Mouse (Mus musculus) heart, embryonic 12.5 days (tissue): ENCODE measurements around the gene Olfr251. TPM values are rescaled to one million over a fixed set of nuclear protein-coding genes. Genes with fewer than 3 reads are reported as not detected.
"Not testable (repeated sequence)": the region's sequence is repeated elsewhere in the genome, so short reads cannot be mapped to it uniquely, and the experiment has no call there.

ENCODE experiments used
- ATAC-seq: fragments of 200-750 bp; cut with Nextera tagmentation; 2 replicates; pipeline ENCODE4 v1.8.0; 2017; ENCODE audit warnings: moderate TSS enrichment, moderate library complexity; ENCODE audit not compliant: insufficient number of reproducible peaks, low FRiP score
- H3K27ac ChIP-seq: fragments of 300-500 bp; sonication (generic); 2 replicates; pipeline ENCODE4 v1.5.1; 2016; ENCODE audit warnings: mild to moderate bottlenecking, moderate library complexity; ENCODE audit not compliant: poor library complexity, severe bottlenecking
- H3K27me3 ChIP-seq: fragments of 300-500 bp; sonication (generic); replicated peaks from 2 replicates; pipeline ENCODE4 v1.6.1; 2016; ENCODE audit warnings: mild to moderate bottlenecking, moderate library complexity
- H3K36me3 ChIP-seq: fragments of 300-500 bp; sonication (generic); 2 replicates; pipeline ENCODE4 v1.6.1; 2016; ENCODE audit warnings: mild to moderate bottlenecking, moderate library complexity
- H3K4me1 ChIP-seq: fragments of 300-500 bp; sonication (generic); replicated peaks from 2 replicates; pipeline ENCODE4 v1.6.1; 2016; ENCODE audit warnings: mild to moderate bottlenecking
- H3K4me2 ChIP-seq: fragments of 300-500 bp; sonication (generic); 2 replicates; pipeline ENCODE4 v1.6.1; 2016; ENCODE audit warnings: mild to moderate bottlenecking, moderate library complexity
- H3K4me3 ChIP-seq: fragments of 300-500 bp; sonication (generic); 2 replicates; pipeline ENCODE4 v1.5.1; 2016; ENCODE audit warnings: mild to moderate bottlenecking
- H3K9ac ChIP-seq: fragments of 300-500 bp; sonication (generic); 2 replicates; pipeline ENCODE4 v1.6.1; 2016; ENCODE audit warnings: mild to moderate bottlenecking, moderate library complexity
- H3K9me3 ChIP-seq: fragments of 300-500 bp; sonication (generic); replicated peaks from 2 replicates; pipeline ENCODE4 v1.6.1; 2016; ENCODE audit warnings: mild to moderate bottlenecking, moderate library complexity
- WGBS: fragments of 180-500 bp; shearing (Covaris S2); methylation state at CpG from one replicate; pipeline ENCODE4 v1.1.7; 2016; 5-methylcytosine and 5-hydroxymethylcytosine counted together
- polyA plus RNA-seq: library from polyadenylated mRNA; unstranded; fragments of >200 nt; fragmentation: Nextera tagmentation; extraction: Ambion mirVana; gene quantifications from 2 replicates; pipeline ENCODE4 v1.2.1, GENCODE M21; 2016

The Olfr251 gene
- polyA plus RNA-seq, result not detected in 2 replicates

- WGBS, result 55% methylated on average over 2 of the region's 2 CpGs
- Histone ChIP-seq H3K4me3 (no peak within 1 kb of the TSS), H3K9me3 (no peaks in the 10 kb centered on the region), H3K4me1 (no peaks in the 10 kb centered on the region), H3K36me3 (no peaks in the 10 kb centered on the region), H3K9ac (no peak within 1 kb of the TSS), H3K27me3 (no peaks in the 10 kb centered on the region), H3K27ac (no peak within 1 kb of the TSS), H3K4me2 (no peak within 1 kb of the TSS)
- no peak for ATAC-seq
These were observed at the start of gene Olfr251 for GRCm38 (mm10) chr9:38376786-38377185. Olfr251 (plus strand) TSS chr9:38377086.

- no peak within 1 kb of the TSS for H3K4me3 ChIP-seq
- H3K27ac ChIP-seq, result no peak within 1 kb of the TSS
- 67% methylated on average over 3 of the region's 3 CpGs for WGBS
- no peaks in the 10 kb centered on the region for H3K4me1 ChIP-seq
- no peak for ATAC-seq
- H3K36me3 ChIP-seq, result no peaks in the 10 kb centered on the region
- H3K4me2 ChIP-seq, result no peak within 1 kb of the TSS
- no peaks in the 10 kb centered on the region for H3K27me3 ChIP-seq
- no peaks in the 10 kb centered on the region for H3K9me3 ChIP-seq
- H3K9ac ChIP-seq, result no peak within 1 kb of the TSS
These were observed 48.1 kb upstream of the Olfr251 start, which contains the start of gene Olfr25 for GRCm38 (mm10) chr9:38328760-38329159. Olfr25 (plus strand) TSS chr9:38329060.

GRCm38 (mm10) chr9:38348111-38348510 is 28.8 kb upstream of the Olfr251 start, which contains the start of gene Olfr898:
Olfr898 (plus strand) TSS chr9:38348411.
- Histone ChIP-seq H3K4me1 (no peaks in the 10 kb centered on the region), H3K4me3 (no peak within 1 kb of the TSS), H3K27ac (no peak within 1 kb of the TSS), H3K9me3 (no peaks in the 10 kb centered on the region), H3K36me3 (no peaks in the 10 kb centered on the region), H3K9ac (no peak within 1 kb of the TSS), H3K27me3 (no peaks in the 10 kb centered on the region), H3K4me2 (no peak within 1 kb of the TSS)
- no peak for ATAC-seq
- 90% methylated on average over 4 of the region's 4 CpGs for WGBS

- 82% methylated on average over 2 of the region's 2 CpGs for WGBS
- no peaks in the 10 kb centered on the region for H3K9me3 ChIP-seq
These were observed 10.3 kb upstream of the Olfr251 start, which contains the start of gene Olfr250 for GRCm38 (mm10) chr9:38366596-38366995. Olfr250 (plus strand) TSS chr9:38366896.

GRCm38 (mm10) chr9:38401398-38401797 is 24.5 kb downstream of the Olfr251 start, which contains the start of gene Olfr147:
Olfr147 (plus strand) TSS chr9:38401698.
- 62% methylated on average over 1 of the region's 1 CpGs for WGBS

More at GRCm38 (mm10) chr9:38366596-38366995, 10.3 kb upstream of the Olfr251 start, which contains the start of gene Olfr250:
- Histone ChIP-seq H3K36me3 (no peaks in the 10 kb centered on the region), H3K27ac (no peak within 1 kb of the TSS), H3K9ac (no peak within 1 kb of the TSS), H3K4me3 (no peak within 1 kb of the TSS), H3K27me3 (no peaks in the 10 kb centered on the region), H3K4me2 (no peak within 1 kb of the TSS), H3K4me1 (no peaks in the 10 kb centered on the region)
- no peak for ATAC-seq

GRCm38 (mm10) chr9:38407502-38407901 is 30.6 kb downstream of the Olfr251 start:
- not testable (repeated sequence) for H3K27me3 ChIP-seq, H3K9me3 ChIP-seq, H3K4me1 ChIP-seq, H3K9ac ChIP-seq, H3K4me3 ChIP-seq, H3K4me2 ChIP-seq, H3K36me3 ChIP-seq, ATAC-seq, H3K27ac ChIP-seq
- 81% methylated on average over 3 of the region's 3 CpGs for WGBS

More at GRCm38 (mm10) chr9:38401398-38401797, 24.5 kb downstream of the Olfr251 start, which contains the start of gene Olfr147:
- no peak within 1 kb of the TSS for H3K9ac ChIP-seq
- no peaks in the 10 kb centered on the region for H3K4me1 ChIP-seq
- H3K27ac ChIP-seq, result no peak within 1 kb of the TSS
- no peaks in the 10 kb centered on the region for H3K36me3 ChIP-seq
- H3K9me3 ChIP-seq, result no peaks in the 10 kb centered on the region
- no peak within 1 kb of the TSS for H3K4me3 ChIP-seq
- ATAC-seq, result no peak
- H3K4me2 ChIP-seq, result no peak within 1 kb of the TSS
- no peaks in the 10 kb centered on the region for H3K27me3 ChIP-seq

GRCm38 (mm10) chr9:38413502-38413901 is 36.6 kb downstream of the Olfr251 start:
- H3K4me1 ChIP-seq, H3K4me3 ChIP-seq, H3K27ac ChIP-seq, H3K9ac ChIP-seq, H3K27me3 ChIP-seq, H3K4me2 ChIP-seq, H3K36me3 ChIP-seq, ATAC-seq: not testable (repeated sequence)
- WGBS, result 86% methylated on average over 14 of the region's 14 CpGs
- peaks cover 12% of the 10 kb centered on the region for H3K9me3 ChIP-seq

GRCm38 (mm10) chr9:38423801-38424200 is 46.9 kb downstream of the Olfr251 start:
- no peak for ATAC-seq

GRCm38 (mm10) chr9:38427026-38427425 is 50.1 kb downstream of the Olfr251 start:
- H3K9ac ChIP-seq, result no peak overlapping the region
- H3K4me1 ChIP-seq, result no peaks in the 10 kb centered on the region
- no peak overlapping the region for H3K27ac ChIP-seq
- H3K36me3 ChIP-seq, result no peaks in the 10 kb centered on the region
- no peak for ATAC-seq
- no peaks in the 10 kb centered on the region for H3K27me3 ChIP-seq
- H3K4me3 ChIP-seq, result no peak overlapping the region
- peaks cover 4% of the 10 kb centered on the region; the same call in 1 of the 2 replicates for H3K9me3 ChIP-seq
- WGBS, result 47% methylated on average over 1 of the region's 1 CpGs
- no peak overlapping the region for H3K4me2 ChIP-seq

More at GRCm38 (mm10) chr9:38423801-38424200, 46.9 kb downstream of the Olfr251 start:
- Histone ChIP-seq H3K27ac (no peak overlapping the region), H3K36me3 (no peaks in the 10 kb centered on the region), H3K9me3 (peaks cover 6% of the 10 kb centered on the region; the same call in 1 of the 2 replicates), H3K4me1 (no peaks in the 10 kb centered on the region), H3K9ac (no peak overlapping the region), H3K27me3 (no peaks in the 10 kb centered on the region), H3K4me2 (no peak overlapping the region), H3K4me3 (no peak overlapping the region)

- Histone ChIP-seq H3K4me1 (no peaks in the 10 kb centered on the region), H3K4me3 (no peak within 1 kb of the TSS), H3K9me3 (peaks cover 4% of the 10 kb centered on the region; the same call in 1 of the 2 replicates), H3K36me3 (no peaks in the 10 kb centered on the region), H3K27ac (no peak within 1 kb of the TSS), H3K4me2 (no peak within 1 kb of the TSS), H3K27me3 (no peaks in the 10 kb centered on the region), H3K9ac (no peak within 1 kb of the TSS)
- 78% methylated on average over 1 of the region's 1 CpGs for WGBS
- no peak for ATAC-seq
These were observed 52.3 kb downstream of the Olfr251 start, which contains the start of gene Olfr901 for GRCm38 (mm10) chr9:38429155-38429554. Olfr901 (plus strand) TSS chr9:38429455.
